Mouse (Mus musculus) lung, postnatal 0 days (tissue): ENCODE measurements around the gene Setd3.

ENCODE experiments used
- CTCF ChIP-seq: IDR thresholded peaks from 2 replicates; pipeline ENCODE4 v1.5.1; 2016; ENCODE audit warnings: antibody characterized with exemption, mild to moderate bottlenecking
- EP300 ChIP-seq: IDR thresholded peaks from 2 replicates; pipeline ENCODE4 v1.6.1; 2016; ENCODE audit warnings: antibody characterized with exemption, mild to moderate bottlenecking, control low read depth

GRCm38 (mm10) chr12:108220621-108221020 is 41.5 kb upstream of the Setd3 start:
- TF ChIP-seq CTCF, result no peak
- TF ChIP-seq EP300, result no peak
